Comparison of ENCODE assay signal across 9 mouse cellular contexts in the genomic region with DNA sequence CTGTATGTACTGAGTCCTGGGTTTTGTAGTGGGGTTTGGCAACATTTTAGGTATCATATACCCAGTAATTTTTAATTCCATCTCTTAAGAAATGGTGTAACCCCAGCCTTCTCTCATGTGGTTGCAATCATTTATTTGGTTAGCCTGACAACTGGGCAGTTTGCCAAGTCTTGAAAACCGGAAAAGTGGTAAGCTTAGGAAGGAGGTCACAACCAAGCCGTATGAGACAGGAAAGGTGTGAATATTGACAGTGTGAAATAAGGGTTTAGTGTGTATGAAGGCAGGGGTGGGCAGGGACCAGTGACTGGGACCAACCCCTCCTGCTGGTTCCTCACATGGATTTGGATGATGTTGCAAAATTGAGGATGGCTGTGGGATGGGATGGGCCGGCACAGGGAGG.
DNase-seq lines count a peak whose midpoint lies in the region; ATAC-seq lines count a peak whose summit lies in the region.
"Had no signal": no experiment of that assay in that cellular context is flagged by ENCODE, and none has a peak within 500 bp of the region (broad histone marks: within the 10 kb centered on the region; RNA-seq: fewer than 3 reads in every experiment).

No protein-coding gene starts in this region.

- no peak overlapping the region for H3K27ac ChIP-seq in limb, embryonic 13.5 days
- H3K27ac ChIP-seq in stomach, embryonic 15.5 days: no peak overlapping the region

- WGBS in limb, embryonic 13.5 days: 12% methylated on average over 3 of the region's 3 CpGs
- WGBS in stomach, embryonic 15.5 days: 21% methylated on average over 3 of the region's 3 CpGs

- H3K4me3 ChIP-seq in limb, embryonic 13.5 days: no peak overlapping the region
- H3K4me3 ChIP-seq in stomach, embryonic 15.5 days (replicated peaks): no peak overlapping the region

- peaks cover 44% of the 10 kb centered on the region for H3K4me1 ChIP-seq in limb, embryonic 13.5 days
- no peaks in the 10 kb centered on the region for H3K4me1 ChIP-seq in stomach, embryonic 15.5 days

- H3K27me3 ChIP-seq in limb, embryonic 13.5 days: peaks cover 31% of the 10 kb centered on the region
- H3K27me3 ChIP-seq in stomach, embryonic 15.5 days (replicated peaks): no peaks in the 10 kb centered on the region
- H3K27me3 ChIP-seq: CH12.LX had no signal

- H3K36me3 ChIP-seq in limb, embryonic 13.5 days: no peaks in the 10 kb centered on the region
- H3K36me3 ChIP-seq in stomach, embryonic 15.5 days: no peaks in the 10 kb centered on the region

- ATAC-seq in limb, embryonic 13.5 days (ENCODE audit: low FRiP score, low read depth): peak; percentile 57
- peak; percentile 87 for ATAC-seq in stomach, embryonic 15.5 days (ENCODE audit: insufficient read depth, low FRiP score, low read depth)

- H3K4me2 ChIP-seq in limb, embryonic 13.5 days (replicated peaks): no peak overlapping the region; the same call in 1 of the 2 replicates
- H3K4me2 ChIP-seq in stomach, embryonic 15.5 days: no peak overlapping the region

- DNase-seq in embryo, embryonic 10.5 days (ENCODE audit: low spot score): peak; percentile 41
- DNase-seq in embryo, embryonic 10 days (ENCODE audit: low spot score): no peak
- DNase-seq in retina, postnatal 1 day: peak; percentile 70
- DNase-seq in retina, embryonic 14.5 days (ENCODE audit: low spot score): no peak
- no peak for DNase-seq in spleen, postnatal 4 days (ENCODE audit: low spot score in 2 of 2)
- no peak for DNase-seq in right cerebral cortex, postnatal 10 days (ENCODE audit: low spot score in 2 of 2)

- no peak overlapping the region for H3K9ac ChIP-seq in limb, embryonic 13.5 days
- H3K9ac ChIP-seq in stomach, embryonic 15.5 days: no peak overlapping the region

- no peaks in the 10 kb centered on the region for H3K9me3 ChIP-seq in limb, embryonic 13.5 days
- H3K9me3 ChIP-seq in stomach, embryonic 15.5 days: no peaks in the 10 kb centered on the region

Comparison
In these comparisons a context has a peak if more than half of its experiments do, and no peak if none do; other contexts are left out.
1. DNase-seq: peak in embryo, embryonic 10.5 days (single experiment) and retina, postnatal 1 day (single experiment); none in embryo, embryonic 10 days (single experiment), retina, embryonic 14.5 days (single experiment), spleen, postnatal 4 days (0 of 2) and right cerebral cortex, postnatal 10 days (0 of 2).